Mouse (Mus musculus) liver, embryonic 14.5 days (tissue): Measurements from ENCODE around the gene Gm49361.

Experiments used
- CTCF ChIP-seq: IDR thresholded peaks from 2 replicates; pipeline ENCODE4 v1.5.1; 2016; ENCODE audit warnings: antibody characterized with exemption, low read depth, control low read depth
- EP300 ChIP-seq: IDR thresholded peaks from 2 replicates; pipeline ENCODE4 v1.6.1; 2016; ENCODE audit warnings: antibody characterized with exemption, low read depth

DNA sequence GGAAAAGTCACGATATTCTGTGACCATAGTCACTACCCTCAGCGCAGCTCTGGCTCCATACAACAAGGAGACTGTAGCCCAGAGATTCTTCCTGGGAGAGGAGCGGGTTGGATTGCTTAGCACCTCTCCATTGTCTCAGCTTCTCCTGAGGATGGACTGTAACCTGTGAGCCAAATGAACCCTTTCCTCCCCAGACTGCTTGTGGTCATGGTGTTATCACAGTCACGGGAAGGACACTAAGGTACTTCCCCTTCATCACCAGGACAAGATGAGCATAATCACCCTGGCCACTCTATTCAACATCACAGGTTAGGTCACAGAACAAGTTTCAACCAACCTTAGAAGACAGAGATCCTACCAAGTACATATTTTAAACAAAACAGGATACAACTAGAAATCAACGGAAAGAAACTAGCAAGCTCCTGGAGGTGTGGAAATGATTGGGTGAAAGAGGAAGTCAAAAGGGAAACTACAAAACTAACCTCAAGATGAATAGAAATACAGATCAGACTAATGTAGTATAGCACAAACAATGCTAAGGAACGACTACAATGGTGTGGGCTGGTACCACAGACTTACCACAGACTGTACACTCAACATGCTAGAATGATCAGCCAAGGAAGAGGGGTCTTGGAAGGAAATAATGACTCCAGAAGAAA lies 26.4 kb upstream of the Gm49361 start:
- TF ChIP-seq CTCF (no peak), EP300 (no peak)
